Mouse (Mus musculus) CH12.LX (cell line): ENCODE results near the gene Gatad2a. TPM values are rescaled to one million over a fixed set of nuclear protein-coding genes. Genes with fewer than 3 reads are reported as not detected.

ENCODE experiments used
- DNase-seq: peaks from one replicate; pipeline ENCODE4 v3.0.0-alpha.2; 2013; ENCODE audit errors: extremely low read depth
- H3K27ac ChIP-seq: 2 replicates; pipeline ENCODE4 v1.5.1; 2012; ENCODE audit warnings: low read depth, mild to moderate bottlenecking, control low read depth, moderate library complexity; ENCODE audit not compliant: insufficient read depth
- H3K27me3 ChIP-seq: replicated peaks from 2 replicates; pipeline ENCODE3; 2012; ENCODE audit warnings: inconsistent platforms
- H3K36me3 ChIP-seq, 2 experiments: replicated peaks in 1 of 2; 2 replicates each; pipeline versions ENCODE3 to v1.6.1; 2012; ENCODE audit warnings: inconsistent platforms in 1 of 2, low read length in 1 of 2, mild to moderate bottlenecking in 1 of 2, mixed read lengths in 1 of 2, moderate library complexity in 1 of 2; ENCODE audit not compliant: control insufficient read depth in 1 of 2, insufficient read depth in 1 of 2
- H3K4me1 ChIP-seq, 2 experiments: 2 replicates each; pipeline ENCODE4 v1.6.1; 2012; ENCODE audit warnings: inconsistent platforms in 1 of 2, moderate library complexity in 1 of 2; ENCODE audit not compliant: insufficient read depth in 2 of 2, control insufficient read depth in 1 of 2
- H3K4me2 ChIP-seq: 2 replicates; pipeline ENCODE4 v1.6.1; 2012; ENCODE audit warnings: low read depth, mild to moderate bottlenecking, control low read depth; ENCODE audit not compliant: poor library complexity, insufficient read depth, severe bottlenecking
- H3K4me3 ChIP-seq, 3 experiments: fragments of 150-350 bp in 1 of 3; sonication (generic) in 1 of 3; replicated peaks in 1 of 3; 2 replicates each; pipeline versions ENCODE3 to v1.5.1; 2011 to 2012; ENCODE audit warnings: low read depth in 2 of 3, low read length in 2 of 3, mild to moderate bottlenecking in 2 of 3, moderate library complexity in 2 of 3, control low read depth in 1 of 3, improper control_type of control experiment in 1 of 3, inconsistent platforms in 1 of 3, mixed read lengths in 1 of 3; ENCODE audit not compliant: poor library complexity in 1 of 3
- H3K79me2 ChIP-seq: replicated peaks from 2 replicates; pipeline ENCODE4 v1.6.1; 2012; ENCODE audit warnings: mild to moderate bottlenecking, moderate library complexity; ENCODE audit not compliant: control insufficient read depth, poor library complexity, insufficient read depth, severe bottlenecking; ENCODE audit errors: extremely low read depth
- H3K9ac ChIP-seq: 2 replicates; pipeline ENCODE4 v1.6.1; 2012; ENCODE audit warnings: low read depth, mild to moderate bottlenecking, control low read depth, moderate library complexity; ENCODE audit not compliant: insufficient read depth
- H3K9me3 ChIP-seq: replicated peaks from 2 replicates; pipeline ENCODE3; 2012; ENCODE audit warnings: low read length, inconsistent platforms, mixed read lengths
- BHLHE40 ChIP-seq: IDR thresholded peaks from 2 replicates; pipeline ENCODE4 v1.6.1; 2011; ENCODE audit warnings: mild to moderate bottlenecking, low read depth, low read length, improper control_type of control experiment
- CTCF ChIP-seq, 2 experiments: IDR thresholded peaks in 1 of 2; conservative IDR thresholded peaks in 1 of 2; 2 replicates each; pipeline ENCODE4 v1.5.1; 2011 to 2012; ENCODE audit warnings: low read depth in 2 of 2, low read length in 2 of 2, improper control_type of control experiment in 1 of 2, inconsistent platforms in 1 of 2, mild to moderate bottlenecking in 1 of 2, moderate library complexity in 1 of 2
- E2F4 ChIP-seq: IDR thresholded peaks from 2 replicates; pipeline ENCODE4 v1.6.1; 2011; ENCODE audit warnings: low read depth, low read length, improper control_type of control experiment; ENCODE audit not compliant: insufficient replicate concordance
- EP300 ChIP-seq: IDR thresholded peaks from 2 replicates; pipeline ENCODE4 v1.6.1; 2011; ENCODE audit warnings: low read length, improper control_type of control experiment
- GABPA ChIP-seq: IDR thresholded peaks from 2 replicates; pipeline ENCODE4 v1.6.1; 2012; ENCODE audit warnings: low read depth, low read length, improper control_type of control experiment, inconsistent platforms; ENCODE audit not compliant: insufficient replicate concordance
- IRF4 ChIP-seq: IDR thresholded peaks from 2 replicates; pipeline ENCODE4 v1.6.1; 2014; ENCODE audit warnings: low read depth, mild to moderate bottlenecking, inconsistent platforms, low read length, improper control_type of control experiment
- MAFK ChIP-seq: IDR thresholded peaks from 2 replicates; pipeline ENCODE4 v1.6.1; 2011; ENCODE audit warnings: low read length, improper control_type of control experiment; ENCODE audit not compliant: insufficient replicate concordance
- MAX ChIP-seq: IDR thresholded peaks from 2 replicates; pipeline ENCODE4 v1.6.1; 2011; ENCODE audit warnings: low read length, improper control_type of control experiment
- MAZ ChIP-seq: IDR thresholded peaks from 2 replicates; pipeline ENCODE4 v1.6.1; 2012; ENCODE audit warnings: low read depth, mild to moderate bottlenecking, inconsistent platforms, low read length, improper control_type of control experiment, moderate library complexity
- MEF2A ChIP-seq: IDR thresholded peaks from 2 replicates; pipeline ENCODE4 v1.6.1; 2014; ENCODE audit warnings: low read depth, mild to moderate bottlenecking, inconsistent platforms, low read length, improper control_type of control experiment, borderline replicate concordance
- MYC ChIP-seq: IDR thresholded peaks from 2 replicates; pipeline ENCODE4 v1.6.1; 2011; ENCODE audit warnings: low read depth, mild to moderate bottlenecking, improper control_type of control experiment, low read length
- PAX5 ChIP-seq: IDR thresholded peaks from 2 replicates; pipeline ENCODE4 v1.6.1; 2012; ENCODE audit warnings: low read length, inconsistent platforms, mixed read lengths
- RCOR1 ChIP-seq: conservative IDR thresholded peaks from 2 replicates; pipeline ENCODE4 v1.6.1; 2012; ENCODE audit warnings: low read depth, mild to moderate bottlenecking, inconsistent platforms, low read length, improper control_type of control experiment
- SIN3A ChIP-seq: IDR thresholded peaks from 2 replicates; pipeline ENCODE4 v1.6.1; 2012; ENCODE audit warnings: low read length, improper control_type of control experiment, inconsistent platforms
- SMC3 ChIP-seq: IDR thresholded peaks from 2 replicates; pipeline ENCODE4 v1.6.1; 2011; ENCODE audit warnings: low read depth, low read length, improper control_type of control experiment
- TBP ChIP-seq: conservative IDR thresholded peaks from 2 replicates; pipeline ENCODE4 v1.6.1; 2011; ENCODE audit warnings: low read depth, low read length, improper control_type of control experiment
- TCF12 ChIP-seq: IDR thresholded peaks from 2 replicates; pipeline ENCODE4 v1.6.1; 2014; ENCODE audit warnings: low read depth, mild to moderate bottlenecking, inconsistent platforms, low read length, improper control_type of control experiment
- UBTF ChIP-seq: IDR thresholded peaks from 2 replicates; pipeline ENCODE4 v1.6.1; 2012; ENCODE audit warnings: low read depth, mild to moderate bottlenecking, inconsistent platforms, low read length, improper control_type of control experiment, moderate library complexity
- USF1 ChIP-seq: IDR thresholded peaks from 2 replicates; pipeline ENCODE4 v1.6.1; 2014; ENCODE audit warnings: low read depth, mild to moderate bottlenecking, inconsistent platforms, low read length, improper control_type of control experiment
- USF2 ChIP-seq: conservative IDR thresholded peaks from 2 replicates; pipeline ENCODE4 v1.6.1; 2011; ENCODE audit warnings: low read depth, low read length, improper control_type of control experiment
- ZKSCAN1 ChIP-seq: IDR thresholded peaks from 2 replicates; pipeline ENCODE4 v1.6.1; 2012; ENCODE audit warnings: low read depth, inconsistent platforms, low read length, improper control_type of control experiment, borderline replicate concordance
- dilution Hi-C: fragments of 300-500 bp; cut with MboI; formaldehyde crosslinking; loops from 2 replicates; pipeline ENCODE4 v1.14.3; 2020; ENCODE audit warnings: low sequenced_read_pairs; ENCODE audit not compliant: extremely low pct_unique_long_range_greater_than_20kb, extremely low pct_ligation_motif_present
- in situ Hi-C: fragments of 300-500 bp; cut with MboI; formaldehyde crosslinking; loops from 3 replicates; pipeline ENCODE4 v1.14.3; 2019; ENCODE audit warnings: low sequenced_read_pairs, low pct_ligation_motif_present, low pct_unique_long_range_greater_than_20kb, mixed read lengths
- polyA plus RNA-seq: library from polyadenylated mRNA; unstranded; fragments of >175 nt; gene quantifications from 2 replicates; pipeline ENCODE4 v1.2.1, GENCODE M21; 2012; ENCODE audit warnings: low read depth; ENCODE audit not compliant: insufficient read length
- total RNA-seq, 2 experiments: library from RNA; depleted of rRNA; stranded (reverse); fragments of 300-350 nt in 1 of 2; fragments of >200 nt in 1 of 2; gene quantifications; 2 replicates each; pipeline ENCODE4 v1.2.3; 2012 to 2014

Gene Gatad2a
- total and polyA plus RNA-seq, 3 experiments: 35.7 to 95.1 (median 70.8) TPM

- in situ Hi-C loops: no loop called here
- no peak for DNase-seq
- no peak overlapping the region for H3K4me3 ChIP-seq
- TF ChIP-seq MAZ (no peak), UBTF (no peak), SIN3A (no peak), ZKSCAN1 (no peak), IRF4 (no peak), MAFK (no peak), MYC (no peak), PAX5 (no peak), TCF12 (no peak), E2F4 (no peak), BHLHE40 (no peak)
- no peak overlapping the region for H3K27ac ChIP-seq
- H3K9me3 ChIP-seq: no peaks in the 10 kb centered on the region
- peaks cover 0 to 9% of the 10 kb centered on the region in 2 experiments for H3K36me3 ChIP-seq
- no peak overlapping the region for H3K4me2 ChIP-seq
- dilution Hi-C loops: no loop called here
- no peaks in the 10 kb centered on the region for H3K79me2 ChIP-seq
- H3K4me1 ChIP-seq: no peaks in the 10 kb centered on the region
- no peak overlapping the region for H3K9ac ChIP-seq
- no peaks in the 10 kb centered on the region for H3K27me3 ChIP-seq
Measured at GRCm38 (mm10) chr8:69867696-69868326, 128.4 kb downstream of the Gatad2a start.

- no peaks in the 10 kb centered on the region for H3K9me3 ChIP-seq
- no peak overlapping the region for H3K9ac ChIP-seq
- H3K4me2 ChIP-seq: no peak overlapping the region
- in situ Hi-C loops: no loop called here
- peaks cover 2 to 13% of the 10 kb centered on the region in 2 experiments for H3K36me3 ChIP-seq
- no peaks in the 10 kb centered on the region for H3K79me2 ChIP-seq
- peaks cover 2 to 13% of the 10 kb centered on the region in 2 experiments; a peak in 2 of 4 replicates for H3K4me1 ChIP-seq
- dilution Hi-C loops: no loop called here
- DNase-seq: no peak
- no peaks in the 10 kb centered on the region for H3K27me3 ChIP-seq
- H3K27ac ChIP-seq: no peak overlapping the region
- H3K4me3 ChIP-seq: no peak overlapping the region
- no peak for TF ChIP-seq MEF2A
- TF ChIP-seq GABPA: no peak
- TF ChIP-seq CTCF (conservative IDR thresholded peaks at IDR 0.05 in 1 of 2, IDR thresholded peaks at IDR 0.05 in 1 of 2; ENCODE audit: low read depth in 2 of 2, low read length in 2 of 2): no peak
- TF ChIP-seq RCOR1: no peak
- TF ChIP-seq USF1: no peak
- no peak for TF ChIP-seq SMC3
- TF ChIP-seq TBP: no peak
- no peak for TF ChIP-seq MAX
- TF ChIP-seq USF2: no peak
- TF ChIP-seq TCF12: no peak
- no peak for TF ChIP-seq EP300
Measured at GRCm38 (mm10) chr8:69864180-69864579, 132.0 kb downstream of the Gatad2a start.
